ENCODE assay signal across 8 mouse cellular contexts in genomic region chr13:29371916-29372315, GRCm38 (mm10).
DNase-seq lines count a peak whose midpoint lies in the region; ATAC-seq lines count a peak whose summit lies in the region.

No protein-coding gene starts in this region.

- WGBS in embryonic facial prominence, embryonic 10.5 days = 54% methylated on average over 3 of the region's 3 CpGs
- 21% methylated on average over 3 of the region's 3 CpGs for WGBS in neural tube, embryonic 13.5 days
- 53% methylated on average over 3 of the region's 3 CpGs for WGBS in intestine, embryonic 15.5 days

- H3K4me2 ChIP-seq in neural tube, embryonic 13.5 days = no peak overlapping the region
- no peak overlapping the region for H3K4me2 ChIP-seq in intestine, embryonic 15.5 days (replicated peaks)

- H3K9me3 ChIP-seq in embryonic facial prominence, embryonic 10.5 days = no peaks in the 10 kb centered on the region
- H3K9me3 ChIP-seq in neural tube, embryonic 13.5 days = no peaks in the 10 kb centered on the region
- no peaks in the 10 kb centered on the region for H3K9me3 ChIP-seq in intestine, embryonic 15.5 days

- no peaks in the 10 kb centered on the region for H3K27me3 ChIP-seq in embryonic facial prominence, embryonic 10.5 days (replicated peaks; ENCODE audit: low read depth, poor library complexity, severe bottlenecking)
- no peaks in the 10 kb centered on the region for H3K27me3 ChIP-seq in neural tube, embryonic 13.5 days
- no peaks in the 10 kb centered on the region for H3K27me3 ChIP-seq in intestine, embryonic 15.5 days (replicated peaks)

- H3K9ac ChIP-seq in neural tube, embryonic 13.5 days = no peak overlapping the region
- H3K9ac ChIP-seq in intestine, embryonic 15.5 days = no peak overlapping the region

- H3K4me3 ChIP-seq in embryonic facial prominence, embryonic 10.5 days = no peak overlapping the region
- H3K4me3 ChIP-seq in neural tube, embryonic 13.5 days = no peak overlapping the region
- H3K4me3 ChIP-seq in intestine, embryonic 15.5 days (replicated peaks) = no peak overlapping the region

- peak; percentile 14 to 21 for DNase-seq in kidney, postnatal 36 days
- DNase-seq in kidney, adult 8-10 months = no peak
- DNase-seq in embryonic facial prominence, embryonic 10.5 days (ENCODE audit: low spot score) = no peak
- peak; percentile 19 to 33 for DNase-seq in heart, postnatal 14 days
- DNase-seq in natural killer cell, adult 2 months (ENCODE audit: low spot score in 2 of 2) = no peak
- no peak for DNase-seq in layer of hippocampus, postnatal 14 days (ENCODE audit: low spot score in 2 of 2)

- peaks cover 21% of the 10 kb centered on the region for H3K4me1 ChIP-seq in embryonic facial prominence, embryonic 10.5 days
- peaks cover 40% of the 10 kb centered on the region for H3K4me1 ChIP-seq in neural tube, embryonic 13.5 days (replicated peaks)
- H3K4me1 ChIP-seq in intestine, embryonic 15.5 days (replicated peaks) = no peaks in the 10 kb centered on the region

- intact Hi-C loops in heart, postnatal 14 days (cut with DNase I) = no loop called here

- peak overlapping the region; percentile 45 for H3K27ac ChIP-seq in embryonic facial prominence, embryonic 10.5 days (replicated peaks)
- peak overlapping the region; percentile 82 for H3K27ac ChIP-seq in neural tube, embryonic 13.5 days (replicated peaks)
- no peak overlapping the region for H3K27ac ChIP-seq in intestine, embryonic 15.5 days

- H3K36me3 ChIP-seq in embryonic facial prominence, embryonic 10.5 days (replicated peaks) = no peaks in the 10 kb centered on the region
- H3K36me3 ChIP-seq in neural tube, embryonic 13.5 days = no peaks in the 10 kb centered on the region
- H3K36me3 ChIP-seq in intestine, embryonic 15.5 days = no peaks in the 10 kb centered on the region

- ATAC-seq in neural tube, embryonic 13.5 days (ENCODE audit: low read depth) = peak; percentile 68
- no peak for ATAC-seq in intestine, embryonic 15.5 days

Comparison
In these comparisons a context has a peak if more than half of its experiments do, and no peak if none do; other contexts are left out.
1. DNase-seq: peak in kidney, postnatal 36 days (2 of 2) and heart, postnatal 14 days (2 of 2); none in kidney, adult 8-10 months (0 of 2), embryonic facial prominence, embryonic 10.5 days (single experiment), natural killer cell, adult 2 months (0 of 2) and layer of hippocampus, postnatal 14 days (0 of 2).